Mouse (Mus musculus): ENCODE measurements around the gene Tmem165. TPM values are rescaled to one million over a fixed set of nuclear protein-coding genes. Genes with fewer than 3 reads are reported as not detected.

The Tmem165 gene
- polyA plus RNA-seq, 1 experiment from 2014 or later, result 81.0 TPM

GRCm38 (mm10) chr5:76177664-76178063 lies 6.0 kb upstream of the Tmem165 start:
- no peak for DNase-seq (ENCODE audit: low spot score)
- H3K27me3 ChIP-seq (ENCODE audit: low read depth, poor library complexity, severe bottlenecking), result peaks cover 7% of the 10 kb centered on the region
- H3K36me3 ChIP-seq, result no peaks in the 10 kb centered on the region
- no peaks in the 10 kb centered on the region for H3K9me3 ChIP-seq (replicated peaks)
- H3K27ac ChIP-seq (replicated peaks), result no peak overlapping the region
- no peak overlapping the region for H3K4me3 ChIP-seq
- WGBS, result 81% methylated on average over 7 of the region's 7 CpGs
- peaks cover 9% of the 10 kb centered on the region; the same call in 1 of the 2 replicates for H3K4me1 ChIP-seq

GRCm38 (mm10) chr5:76179171-76179570 lies 4.5 kb upstream of the Tmem165 start:
- Histone ChIP-seq H3K4me1 (peaks cover 14% of the 10 kb centered on the region), H3K27me3 (ENCODE audit: low read depth, poor library complexity, severe bottlenecking) (peaks cover 12% of the 10 kb centered on the region), H3K27ac (replicated peaks) (no peak overlapping the region), H3K4me3 (no peak overlapping the region), H3K9me3 (replicated peaks) (no peaks in the 10 kb centered on the region), H3K36me3 (no peaks in the 10 kb centered on the region)
- WGBS, result 97% methylated on average over 5 of the region's 5 CpGs
- no peak for DNase-seq (ENCODE audit: low spot score)

DNA sequence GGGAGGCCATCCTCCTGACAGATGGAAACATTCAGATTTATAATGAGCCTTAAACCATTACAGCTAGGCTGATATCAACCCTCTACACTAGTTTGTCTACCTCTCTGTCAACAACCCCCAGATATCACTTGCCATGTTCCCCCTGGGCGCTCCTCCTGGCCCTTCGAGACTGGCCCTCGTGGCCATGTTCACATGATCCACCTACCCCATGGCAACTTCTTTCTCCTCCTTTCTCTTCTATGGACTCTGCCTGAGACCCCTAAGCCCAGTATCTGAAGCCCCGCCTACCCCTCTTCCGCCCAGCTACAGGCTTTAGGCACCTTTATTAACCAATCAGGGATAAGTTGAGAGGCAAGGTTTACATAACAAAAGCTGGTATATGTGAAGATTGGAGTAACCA lies 3.9 kb upstream of the Tmem165 start:
- no peaks in the 10 kb centered on the region for H3K36me3 ChIP-seq
- no peak overlapping the region for H3K4me3 ChIP-seq
- H3K27me3 ChIP-seq (ENCODE audit: low read depth, poor library complexity, severe bottlenecking), result peaks cover 12% of the 10 kb centered on the region
- DNase-seq (ENCODE audit: low spot score), result no peak
- H3K9me3 ChIP-seq (replicated peaks), result no peaks in the 10 kb centered on the region
- no peak overlapping the region for H3K27ac ChIP-seq (replicated peaks)
- WGBS, result 83% methylated on average over 5 of the region's 5 CpGs
- H3K4me1 ChIP-seq, result peaks cover 17% of the 10 kb centered on the region

DNA sequence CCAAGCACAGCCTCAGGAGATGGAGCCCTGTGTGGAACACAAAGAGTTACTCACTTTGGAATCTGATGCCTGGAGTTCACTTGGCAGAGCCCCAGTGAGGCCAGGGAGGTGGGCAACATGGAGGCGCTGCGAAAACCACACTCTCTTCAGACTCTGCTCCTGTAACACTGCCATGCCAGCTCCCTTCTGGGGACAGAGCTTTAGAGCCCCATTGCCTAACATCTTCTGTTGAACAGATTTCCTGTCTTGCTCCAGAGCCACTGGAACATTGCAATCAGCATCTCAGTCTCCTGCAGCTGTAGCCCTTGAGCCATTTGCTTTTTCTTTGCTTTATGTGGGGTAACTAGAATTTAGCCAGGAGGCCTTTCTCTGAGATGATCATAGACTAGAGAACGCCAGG lies 1.4 kb upstream of the Tmem165 start:
- no peak overlapping the region for H3K27ac ChIP-seq (replicated peaks)
- peaks cover 15% of the 10 kb centered on the region for H3K36me3 ChIP-seq
- H3K27me3 ChIP-seq (ENCODE audit: low read depth, poor library complexity, severe bottlenecking), result peaks cover 12% of the 10 kb centered on the region
- 83% methylated on average over 3 of the region's 3 CpGs for WGBS
- H3K9me3 ChIP-seq (replicated peaks), result no peaks in the 10 kb centered on the region
- DNase-seq (ENCODE audit: low spot score), result no peak
- H3K4me3 ChIP-seq, result no peak overlapping the region
- H3K4me1 ChIP-seq, result peaks cover 26% of the 10 kb centered on the region

DNA sequence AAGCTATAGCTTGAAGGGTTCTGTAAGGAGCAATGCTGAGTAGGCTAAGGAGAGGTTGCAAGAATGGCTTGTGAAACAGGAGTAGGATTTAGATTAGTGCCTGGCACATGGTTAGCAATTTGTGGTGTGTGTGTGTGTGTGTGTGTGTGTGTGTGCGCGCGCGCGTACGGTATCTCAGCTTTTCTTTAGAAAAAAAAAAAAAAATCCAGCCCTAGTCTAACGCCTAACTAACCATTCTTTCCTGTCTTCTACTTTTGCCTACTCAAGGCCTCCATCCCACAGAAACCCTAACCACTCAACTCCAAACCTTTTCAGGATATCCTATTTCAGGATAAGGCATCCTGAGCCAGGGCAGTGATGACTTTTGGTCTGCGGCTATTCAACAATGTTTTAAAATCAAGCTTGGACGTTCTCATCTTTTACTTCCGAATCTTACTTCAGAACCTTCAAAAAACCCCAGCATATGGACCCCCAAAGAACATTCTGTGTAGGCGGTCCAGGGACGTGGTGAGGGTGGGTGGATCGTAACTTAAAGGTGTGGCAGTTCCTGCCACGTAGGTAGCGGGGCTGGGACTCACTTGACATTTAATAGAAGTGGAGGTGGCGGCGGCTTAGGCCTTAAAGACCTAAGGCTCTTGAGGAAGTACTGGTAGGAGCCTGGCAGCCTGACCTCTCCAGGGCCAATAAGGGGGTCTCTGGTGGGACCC lies 484 bp upstream of the Tmem165 start:
- peaks cover 26% of the 10 kb centered on the region for H3K4me1 ChIP-seq
- 43% methylated on average over 17 of the region's 17 CpGs for WGBS
- no peak for DNase-seq (ENCODE audit: low spot score)
- H3K9me3 ChIP-seq (replicated peaks), result no peaks in the 10 kb centered on the region
- H3K27ac ChIP-seq (replicated peaks), result peak overlapping the region; percentile 99
- H3K36me3 ChIP-seq, result peaks cover 21% of the 10 kb centered on the region
- peaks cover 12% of the 10 kb centered on the region for H3K27me3 ChIP-seq (ENCODE audit: low read depth, poor library complexity, severe bottlenecking)
- H3K4me3 ChIP-seq, result peak overlapping the region; percentile 90

GRCm38 (mm10) chr5:76184286-76185080 lies 803 bp downstream of the Tmem165 start:
- DNase-seq (ENCODE audit: low spot score), result peak; percentile 88
- Histone ChIP-seq H3K27me3 (ENCODE audit: low read depth, poor library complexity, severe bottlenecking) (peaks cover 12% of the 10 kb centered on the region), H3K4me1 (peaks cover 28% of the 10 kb centered on the region), H3K36me3 (peaks cover 28% of the 10 kb centered on the region), H3K4me3 (peak overlapping the region; percentile 90), H3K27ac (replicated peaks) (peak overlapping the region; percentile 99), H3K9me3 (replicated peaks) (no peaks in the 10 kb centered on the region)
- 4% methylated on average over 35 of the region's 38 CpGs for WGBS

DNA sequence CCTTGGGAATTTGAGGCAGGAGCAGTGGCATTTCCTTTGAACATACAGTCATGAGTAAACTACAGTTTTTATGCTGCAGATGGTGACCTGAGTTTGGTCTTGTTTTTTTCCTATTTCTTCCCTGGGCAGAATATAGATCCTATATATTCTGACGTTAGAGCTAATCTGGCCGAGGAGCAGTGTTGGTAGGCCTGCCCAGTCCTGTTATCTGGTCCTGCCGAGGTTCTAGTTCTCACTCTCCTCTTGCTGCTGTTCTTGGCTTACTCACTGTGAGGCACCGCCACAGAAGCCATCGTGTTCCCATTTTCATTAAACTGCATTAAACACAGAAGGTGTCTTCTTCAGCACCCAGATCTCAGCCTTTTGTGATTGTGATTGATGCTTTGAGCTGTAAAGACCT lies 4.2 kb downstream of the Tmem165 start:
- WGBS, result 85% methylated on average over 5 of the region's 5 CpGs
- H3K36me3 ChIP-seq, result peaks cover 54% of the 10 kb centered on the region
- DNase-seq (ENCODE audit: low spot score), result no peak

GRCm38 (mm10) chr5:76190609-76191008 lies 6.9 kb downstream of the Tmem165 start:
- no peak for DNase-seq (ENCODE audit: low spot score)
- 94% methylated on average over 4 of the region's 4 CpGs for WGBS
- Histone ChIP-seq H3K4me1 (peaks cover 11% of the 10 kb centered on the region), H3K27me3 (ENCODE audit: low read depth, poor library complexity, severe bottlenecking) (no peaks in the 10 kb centered on the region), H3K4me3 (no peak overlapping the region), H3K27ac (replicated peaks) (no peak overlapping the region), H3K9me3 (replicated peaks) (no peaks in the 10 kb centered on the region), H3K36me3 (peaks cover 75% of the 10 kb centered on the region)

More for the DNA sequence above, 4.2 kb downstream of the Tmem165 start:
- peaks cover 3% of the 10 kb centered on the region for H3K27me3 ChIP-seq (ENCODE audit: low read depth, poor library complexity, severe bottlenecking)
- no peaks in the 10 kb centered on the region for H3K9me3 ChIP-seq (replicated peaks)
- H3K4me3 ChIP-seq, result no peak overlapping the region
- no peak overlapping the region for H3K27ac ChIP-seq (replicated peaks)
- peaks cover 28% of the 10 kb centered on the region for H3K4me1 ChIP-seq

- Histone ChIP-seq H3K27ac (replicated peaks) (no peak overlapping the region), H3K27me3 (ENCODE audit: low read depth, poor library complexity, severe bottlenecking) (no peaks in the 10 kb centered on the region), H3K4me1 (0 out of 2 replicates have a peak, but pooled peaks cover 2% of the 10 kb centered on the region), H3K4me3 (no peak overlapping the region), H3K36me3 (peaks cover 75% of the 10 kb centered on the region), H3K9me3 (replicated peaks) (no peaks in the 10 kb centered on the region)
- no peak for DNase-seq (ENCODE audit: low spot score)
Observed at GRCm38 (mm10) chr5:76193075-76193474, 9.4 kb downstream of the Tmem165 start.

- DNase-seq (ENCODE audit: low spot score), result no peak
- H3K9me3 ChIP-seq (replicated peaks), result no peaks in the 10 kb centered on the region
- no peak overlapping the region for H3K4me3 ChIP-seq
- H3K27ac ChIP-seq (replicated peaks), result no peak overlapping the region
- peaks cover 78% of the 10 kb centered on the region for H3K36me3 ChIP-seq
- 94% methylated on average over 6 of the region's 6 CpGs for WGBS
- H3K27me3 ChIP-seq (ENCODE audit: low read depth, poor library complexity, severe bottlenecking), result no peaks in the 10 kb centered on the region
- no peaks in the 10 kb centered on the region for H3K4me1 ChIP-seq
Observed at GRCm38 (mm10) chr5:76194377-76194945, 10.8 kb downstream of the Tmem165 start.

GRCm38 (mm10) chr5:76199346-76199745 lies 15.7 kb downstream of the Tmem165 start:
- no peak for DNase-seq (ENCODE audit: low spot score)
- Histone ChIP-seq H3K27me3 (ENCODE audit: low read depth, poor library complexity, severe bottlenecking) (no peaks in the 10 kb centered on the region), H3K27ac (replicated peaks) (no peak overlapping the region), H3K36me3 (peaks cover 89% of the 10 kb centered on the region), H3K4me3 (no peak overlapping the region), H3K9me3 (replicated peaks) (no peaks in the 10 kb centered on the region), H3K4me1 (no peaks in the 10 kb centered on the region)
- WGBS, result 96% methylated on average over 13 of the region's 13 CpGs

- Histone ChIP-seq H3K4me1 (no peaks in the 10 kb centered on the region), H3K27me3 (ENCODE audit: low read depth, poor library complexity, severe bottlenecking) (no peaks in the 10 kb centered on the region), H3K36me3 (peaks cover 96% of the 10 kb centered on the region), H3K27ac (replicated peaks) (no peak overlapping the region), H3K4me3 (no peak overlapping the region), H3K9me3 (replicated peaks) (no peaks in the 10 kb centered on the region)
- DNase-seq (ENCODE audit: low spot score), result no peak
- WGBS, result 95% methylated on average over 3 of the region's 3 CpGs
Observed at GRCm38 (mm10) chr5:76203171-76203570, 19.5 kb downstream of the Tmem165 start.

DNA sequence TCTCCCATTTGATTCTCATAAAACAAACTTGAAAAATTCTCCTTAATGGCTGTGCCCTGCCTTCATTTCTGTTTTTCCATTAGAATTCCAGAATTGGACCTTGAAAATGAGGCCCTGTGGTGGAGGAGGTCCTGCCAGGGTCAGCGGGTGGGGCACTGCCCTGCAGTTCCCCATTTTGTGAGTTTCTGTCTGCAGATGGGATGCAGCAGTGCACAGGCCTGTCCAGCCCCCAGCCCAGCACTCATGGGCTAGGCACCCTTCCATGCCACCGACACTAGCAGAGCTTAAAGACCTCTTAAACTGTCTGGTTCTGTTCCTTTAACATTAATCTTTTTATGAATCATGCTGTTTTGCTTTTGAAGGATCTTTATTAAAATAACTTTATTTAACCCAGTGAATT lies 22.2 kb downstream of the Tmem165 start:
- Histone ChIP-seq H3K9me3 (replicated peaks) (no peaks in the 10 kb centered on the region), H3K36me3 (peaks cover 98% of the 10 kb centered on the region), H3K4me1 (no peaks in the 10 kb centered on the region), H3K4me3 (no peak overlapping the region), H3K27me3 (ENCODE audit: low read depth, poor library complexity, severe bottlenecking) (no peaks in the 10 kb centered on the region), H3K27ac (replicated peaks) (no peak overlapping the region)
- WGBS, result 91% methylated on average over 2 of the region's 2 CpGs
- no peak for DNase-seq (ENCODE audit: low spot score)

Measured in midbrain, embryonic 10.5 days (tissue).